Mouse (Mus musculus) left cerebral cortex, postnatal 25 days (tissue): Measurements from ENCODE around the gene Numb. TPM values are rescaled to one million over a fixed set of nuclear protein-coding genes. Genes with fewer than 3 reads are reported as not detected.

Source experiments
- DNase-seq, 2 experiments: peaks; one replicate each; pipeline ENCODE4 v3.0.0; 2022; ENCODE audit warnings: low spot score in 2 of 2, mixed read lengths in 1 of 2
- intact Hi-C: fragments of 180-260 bp; cut with DNase I; formaldehyde crosslinking; loops from one replicate; pipeline ENCODE4 v1.15.1; 2025
- total RNA-seq, 2 experiments: library from RNA; stranded (reverse); gene quantifications; 2 replicates each; pipeline ENCODE4 v1.2.3; 2021

Numb gene
- total RNA-seq, 2 experiments from 2014 or later: 68.3 to 74.5 TPM

DNA sequence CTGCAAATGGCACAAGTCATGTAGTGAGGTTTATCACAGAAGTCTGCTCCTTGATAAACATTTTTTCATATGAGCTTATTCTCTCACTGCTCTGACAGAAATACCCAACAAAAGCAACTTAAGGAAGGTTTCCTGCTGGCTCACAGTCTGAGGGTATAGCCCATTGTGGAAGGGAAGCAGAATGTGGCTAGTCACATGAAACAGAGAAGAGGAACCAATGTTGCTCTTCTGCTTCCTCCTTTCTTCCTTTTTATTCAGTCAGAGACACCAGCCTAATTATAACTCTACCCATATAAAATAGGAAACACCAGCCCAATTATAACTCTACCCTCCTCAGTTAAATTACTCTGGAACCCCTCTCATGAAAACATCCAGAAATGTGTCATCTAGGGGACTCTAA is 61.0 kb downstream of the Numb start:
- intact Hi-C loops: no loop called here
- DNase-seq: no peak

DNA sequence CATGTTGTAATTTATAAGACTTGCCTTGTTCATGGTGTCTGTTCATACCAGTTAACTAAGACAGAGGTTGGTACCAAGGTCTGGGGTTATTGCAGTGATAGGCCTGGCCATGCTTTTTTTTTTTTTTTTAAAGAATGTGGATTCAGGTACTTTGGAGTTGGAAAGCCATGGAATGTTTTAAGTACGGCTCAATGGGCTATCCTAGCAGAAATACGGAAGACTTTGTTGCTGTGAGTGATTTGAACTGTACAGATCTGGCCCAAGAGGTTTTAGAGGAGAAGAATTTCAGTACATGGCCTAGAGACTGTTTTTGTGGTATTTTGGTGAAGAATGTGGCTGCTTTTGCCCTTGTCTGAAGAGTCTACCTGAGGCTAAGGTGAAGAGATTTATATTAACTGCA is 63.7 kb downstream of the Numb start:
- intact Hi-C loops: no loop called here

DNA sequence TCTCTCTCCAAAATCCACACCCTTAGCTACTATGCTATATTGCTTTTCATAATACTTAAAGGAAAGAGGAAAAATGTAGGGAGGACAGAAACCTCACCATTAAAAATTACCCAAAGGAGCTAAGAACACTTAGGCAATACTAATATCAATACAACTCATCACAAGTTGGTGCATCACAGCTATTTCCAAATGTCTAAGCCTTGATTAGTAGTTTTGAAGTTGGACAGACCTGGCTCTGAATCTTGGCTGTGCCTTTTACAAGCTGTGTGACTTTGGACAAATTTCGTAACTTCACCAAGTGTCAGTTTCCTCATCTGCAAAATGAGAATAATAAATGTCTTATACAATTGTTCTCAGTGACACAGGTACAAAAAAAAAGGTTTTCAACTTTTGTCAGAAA is 66.5 kb downstream of the Numb start:
- DNase-seq: no peak
- intact Hi-C loops: no loop called here

More for the DNA sequence above, 63.7 kb downstream of the Numb start:
- no peak for DNase-seq

DNA sequence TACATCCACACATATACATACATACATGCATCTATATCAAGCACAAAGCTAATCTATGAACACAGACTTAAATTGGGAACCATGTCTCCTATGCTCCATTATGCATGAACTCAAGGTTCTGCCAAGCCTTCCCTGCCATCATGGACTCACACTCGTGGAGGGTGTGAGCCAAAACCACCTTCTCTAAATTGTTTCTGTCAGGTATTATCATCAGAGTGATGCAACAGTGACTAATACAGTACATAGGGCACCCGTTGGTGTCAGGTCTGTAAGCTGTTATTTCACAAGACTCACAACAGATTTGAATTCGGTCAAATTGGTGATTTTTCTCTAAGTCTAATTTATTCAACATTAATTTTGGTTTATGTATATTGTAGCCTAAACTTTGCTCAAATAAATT is 67.5 kb downstream of the Numb start:
- DNase-seq: no peak
- intact Hi-C loops: loop anchor here (5.0 kb wide), 1 partner anchor 68 kb away; the partner anchor contains the start of gene Numb

DNA sequence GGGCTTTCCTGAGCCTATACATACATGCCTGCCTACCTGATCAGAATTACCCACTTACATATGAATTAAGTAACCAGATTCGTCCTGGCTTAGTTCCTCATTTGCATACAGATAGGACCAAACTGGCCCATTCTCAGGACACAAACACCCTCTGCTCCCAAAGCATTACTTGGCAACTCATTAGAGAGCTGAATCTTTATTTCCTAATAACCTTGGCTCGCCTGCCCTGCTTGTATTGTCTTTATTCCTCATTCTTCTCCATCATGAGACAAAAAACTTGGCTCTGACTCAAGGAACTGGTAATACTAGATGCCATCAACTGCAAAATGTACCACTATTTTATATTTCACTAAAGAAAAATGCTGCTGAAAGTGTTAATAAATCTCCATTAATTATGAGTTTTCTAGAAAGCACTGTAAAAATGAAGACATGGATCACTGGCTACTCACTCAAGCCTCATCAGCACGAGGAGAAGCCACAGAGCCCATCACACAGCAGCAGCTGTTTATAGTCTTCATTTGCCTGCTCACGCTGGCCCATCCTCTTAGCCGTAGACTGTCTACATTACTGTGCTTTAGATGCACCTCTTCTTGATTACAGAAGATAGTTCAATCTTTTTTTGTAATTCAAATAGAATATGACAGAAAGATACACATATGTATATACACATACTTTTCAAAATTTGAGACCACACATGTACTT is 69.1 kb downstream of the Numb start:
- intact Hi-C loops: loop anchor here (5.0 kb wide), 1 partner anchor 70 kb away; the partner anchor contains the start of gene Numb
- no peak for DNase-seq

DNA sequence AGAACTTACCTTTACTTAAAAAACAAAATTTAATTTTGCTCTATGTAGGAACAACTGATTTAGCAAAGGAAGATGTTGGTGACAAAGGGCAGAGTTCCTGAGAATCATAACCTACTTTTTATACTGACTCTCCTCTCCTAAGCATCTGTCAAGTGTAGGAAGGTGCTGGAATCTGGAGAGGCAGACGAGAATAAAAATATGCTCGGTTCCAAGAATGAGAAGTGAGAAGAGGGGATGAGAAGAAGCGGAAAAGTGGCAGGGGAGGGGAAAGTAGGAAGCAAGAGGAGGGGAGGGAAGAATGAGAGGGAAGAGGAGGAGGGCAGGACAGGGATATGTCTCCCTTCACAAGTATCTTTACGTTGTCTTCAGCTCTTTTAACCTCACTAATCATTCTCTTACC is 71.4 kb downstream of the Numb start:
- peak; percentile 23 to 88 for DNase-seq
- intact Hi-C loops: loop anchor here (5.0 kb wide), 1 partner anchor 72 kb away; the partner anchor contains the start of gene Numb

DNA sequence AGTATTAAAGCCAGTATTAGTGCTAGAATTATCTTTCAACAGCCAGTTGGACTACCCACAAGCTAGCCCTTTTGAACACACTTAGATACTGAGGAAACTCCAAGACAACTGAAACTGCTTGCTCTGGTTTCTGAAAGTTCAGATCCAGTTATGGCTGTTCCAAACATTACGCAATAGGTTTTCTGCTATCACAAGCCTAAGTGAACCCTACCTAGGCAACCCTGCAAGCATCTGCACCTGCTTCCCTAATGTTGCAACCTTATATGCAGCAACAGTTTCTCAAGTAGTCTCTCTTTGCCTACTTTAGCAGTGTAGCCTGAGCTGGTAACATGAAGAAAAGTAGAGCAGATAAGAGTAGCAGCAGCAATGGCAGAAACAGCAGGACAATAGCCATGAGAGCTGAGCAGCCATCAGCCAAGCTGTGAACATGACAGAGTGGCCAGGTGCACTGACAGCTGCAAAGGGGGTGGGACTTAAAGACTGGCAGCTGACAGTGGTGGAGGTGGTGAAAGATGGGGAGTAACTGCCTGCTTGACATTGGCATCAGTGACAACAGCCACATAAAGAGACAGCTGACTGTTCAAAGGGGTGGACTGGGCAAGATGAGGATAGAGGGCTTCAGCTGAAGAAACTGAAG is 73.0 kb downstream of the Numb start:
- intact Hi-C loops: no loop called here
- no peak for DNase-seq

DNA sequence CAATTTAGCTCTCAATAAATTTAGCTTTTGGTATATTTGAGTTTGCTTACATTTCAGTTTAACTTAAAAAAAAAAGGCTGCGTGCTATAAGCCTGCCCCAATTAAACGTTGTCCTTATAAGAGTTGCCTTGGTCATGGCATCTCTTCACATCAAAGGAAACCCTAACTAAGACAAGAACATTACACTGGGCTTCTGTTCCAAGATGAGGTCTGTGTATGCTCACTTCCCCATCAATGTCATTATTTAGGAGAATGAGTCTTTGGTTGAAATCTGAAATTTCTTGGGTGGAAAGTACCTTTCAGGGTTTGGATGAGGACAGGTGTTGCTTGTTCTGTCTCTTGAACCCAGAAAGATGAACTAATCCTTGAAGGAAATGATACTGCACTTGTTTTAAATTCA is 73.9 kb downstream of the Numb start:
- intact Hi-C loops: no loop called here
- no peak for DNase-seq

DNA sequence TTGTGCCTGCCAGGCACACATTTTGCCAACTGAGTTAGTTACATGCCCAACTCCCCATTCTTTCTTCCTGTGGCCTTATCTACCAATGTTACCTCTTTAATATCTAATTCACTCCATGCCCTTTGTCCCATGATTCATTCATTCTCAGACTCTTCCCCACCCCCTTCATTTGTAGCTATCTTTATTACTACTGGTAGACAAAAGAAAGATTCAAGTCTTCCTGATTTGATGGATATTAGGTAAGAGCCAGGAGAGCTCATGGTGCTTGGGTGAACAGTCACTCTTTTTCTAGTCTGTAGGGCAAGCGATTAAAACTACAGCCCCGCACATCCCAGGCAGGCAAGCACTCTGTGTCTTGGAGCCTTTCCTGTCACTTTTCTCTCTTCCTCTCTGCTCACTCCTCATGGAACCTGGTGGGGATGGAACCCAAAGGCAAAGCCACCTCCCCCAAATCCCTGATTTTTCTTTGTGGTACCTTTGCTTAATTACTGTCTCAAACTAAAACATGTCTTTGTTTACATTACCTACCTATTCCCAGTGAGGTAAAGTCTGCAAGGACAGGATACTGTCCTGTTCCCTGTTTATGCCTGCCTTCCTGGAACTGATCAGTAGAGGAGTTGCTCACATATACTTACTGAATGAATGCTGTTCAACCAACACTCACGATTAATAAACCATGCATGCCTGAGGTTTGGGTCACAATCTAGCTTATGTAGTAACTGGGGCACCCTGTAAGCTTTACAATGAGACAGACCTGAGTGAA is 78.9 kb downstream of the Numb start:
- intact Hi-C loops: no loop called here
- DNase-seq: no peak

DNA sequence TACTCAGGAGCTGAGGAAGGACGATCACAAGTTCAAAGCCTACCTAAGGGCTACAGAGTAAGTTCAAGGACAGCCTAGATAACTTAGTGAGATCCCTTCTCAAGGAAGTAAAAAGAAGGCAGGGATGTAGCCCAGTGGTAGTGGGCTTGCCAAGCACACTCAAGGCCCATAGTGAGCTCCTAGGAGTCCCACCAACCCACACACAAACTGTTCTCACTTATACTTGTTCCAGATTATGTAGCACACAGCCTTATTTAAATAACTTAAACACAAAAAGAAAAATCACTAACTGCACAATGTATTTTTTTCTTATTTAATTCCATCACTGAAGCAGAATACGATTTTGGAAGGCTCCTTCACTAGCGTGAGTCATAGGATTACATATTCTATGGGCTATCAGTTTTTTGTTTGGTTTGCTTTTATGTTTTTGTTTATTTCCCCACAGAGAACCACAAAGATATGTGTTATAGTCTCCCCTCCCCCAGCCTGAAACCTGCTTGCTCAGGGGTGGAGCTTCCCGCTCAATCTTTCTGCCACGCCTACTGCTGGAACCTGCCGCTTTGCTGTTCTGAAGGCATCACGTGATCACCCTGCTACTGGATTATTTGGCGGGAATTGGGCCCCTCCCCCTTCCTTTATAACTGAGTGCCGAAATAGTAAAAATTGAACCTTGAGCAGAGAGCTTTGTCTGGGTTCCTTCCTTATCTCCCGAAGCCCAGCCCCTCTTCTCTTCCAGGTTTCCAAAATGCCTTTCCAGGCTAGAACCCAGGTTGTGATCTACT is 80.1 kb downstream of the Numb start:
- intact Hi-C loops: no loop called here
- peak in 1 of 2 experiments; percentile 73 for DNase-seq

DNA sequence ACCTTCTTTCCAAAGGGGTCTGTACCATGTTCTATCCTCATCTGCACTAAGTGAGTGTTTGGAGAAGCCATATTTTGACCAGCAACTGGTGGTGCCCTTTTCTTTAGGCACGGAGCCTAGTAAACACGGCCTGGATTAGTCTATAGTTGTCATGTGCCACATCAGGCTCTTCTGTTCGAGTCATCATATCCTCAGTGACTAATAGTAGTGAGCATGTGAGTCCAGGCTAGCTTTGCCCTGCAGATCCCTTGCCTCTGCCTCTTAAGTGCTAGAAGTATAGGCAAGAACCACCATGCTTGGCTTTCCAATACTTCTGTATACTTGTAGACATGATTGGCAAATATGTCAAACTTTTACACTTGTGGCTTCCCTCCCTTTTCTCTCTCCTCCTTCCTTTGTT is 87.8 kb downstream of the Numb start:
- intact Hi-C loops: no loop called here
- no peak for DNase-seq

DNA sequence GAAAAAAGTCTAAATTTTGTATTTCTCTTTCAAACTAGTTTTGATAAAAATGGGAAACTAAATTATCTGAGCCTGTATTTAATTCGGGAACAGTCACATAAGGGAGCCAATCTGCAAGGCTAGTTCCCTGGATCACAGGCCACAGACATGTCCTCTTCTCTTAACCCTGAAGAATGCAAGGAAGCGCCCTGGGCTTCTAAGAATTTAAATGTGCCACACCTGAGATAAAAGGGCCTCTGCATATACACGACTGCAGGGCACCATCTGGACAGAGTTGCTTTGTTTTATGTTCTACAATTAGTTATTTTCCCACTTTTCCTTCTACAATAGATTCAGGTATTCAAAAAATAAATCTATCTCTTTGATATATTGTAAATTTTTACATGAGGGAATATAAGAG is 91.3 kb downstream of the Numb start:
- DNase-seq: no peak
- intact Hi-C loops: no loop called here

DNA sequence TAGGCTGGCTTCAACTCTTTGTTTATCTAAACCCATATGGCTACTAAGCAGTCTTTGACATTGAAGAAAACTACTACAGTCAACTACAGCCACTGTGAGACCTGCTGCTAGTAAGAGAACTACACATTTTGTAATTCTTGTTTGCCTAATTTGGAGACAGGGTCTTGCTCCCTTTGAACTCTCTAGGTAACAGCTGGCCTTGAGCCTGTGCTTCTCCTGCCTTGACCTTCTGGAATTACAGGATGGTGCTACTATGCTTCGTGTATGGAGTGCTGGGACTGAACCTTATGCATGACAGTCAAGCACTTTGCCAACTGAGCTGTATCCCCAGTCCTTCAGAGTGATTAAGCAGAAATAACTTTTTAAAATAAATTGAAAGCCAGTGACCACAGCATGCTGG is 105.1 kb downstream of the Numb start:
- DNase-seq: no peak
- intact Hi-C loops: no loop called here

DNA sequence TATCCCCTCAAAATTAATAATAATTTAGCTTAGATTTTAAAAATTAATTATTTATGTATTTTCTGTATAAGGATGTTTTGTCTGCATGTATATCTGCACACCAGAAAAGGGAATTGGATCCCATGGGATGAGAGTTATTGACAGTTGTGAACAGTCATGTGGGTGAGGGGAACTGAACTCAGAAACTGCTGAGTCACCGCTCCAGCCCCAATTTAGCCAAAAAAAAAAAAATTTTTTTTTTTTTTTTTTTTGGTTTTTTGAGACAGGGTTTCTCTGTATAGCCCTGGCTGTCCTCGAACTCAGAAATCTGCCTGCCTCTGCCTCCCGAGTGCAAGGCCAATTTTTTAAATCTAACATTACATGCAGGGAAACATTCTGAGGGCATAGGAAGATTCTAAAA is 109.8 kb downstream of the Numb start:
- no peak for DNase-seq
- intact Hi-C loops: no loop called here

DNA sequence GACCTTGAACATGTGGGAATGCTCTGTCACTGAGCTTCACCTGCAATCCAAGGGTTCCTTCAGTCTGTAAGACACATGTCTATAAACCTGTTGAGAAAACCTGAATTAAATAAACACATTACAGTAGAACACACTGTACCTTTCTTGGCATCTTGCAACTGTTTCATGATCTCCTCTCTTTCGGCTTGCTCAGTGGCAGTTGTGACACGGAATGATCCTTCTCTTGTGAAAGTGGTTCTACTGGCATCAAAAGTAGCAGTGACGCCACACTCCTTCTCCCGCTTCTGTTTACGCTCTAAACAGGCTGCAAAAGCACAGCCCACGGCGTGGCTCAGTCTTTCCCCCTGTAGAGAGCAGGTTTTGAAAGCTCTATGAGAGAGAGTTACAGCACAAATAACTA is 118.1 kb downstream of the Numb start:
- DNase-seq: no peak
- intact Hi-C loops: loop anchor here (5.0 kb wide), 1 partner anchor 91 kb away; no protein-coding TSS in a partner anchor

DNA sequence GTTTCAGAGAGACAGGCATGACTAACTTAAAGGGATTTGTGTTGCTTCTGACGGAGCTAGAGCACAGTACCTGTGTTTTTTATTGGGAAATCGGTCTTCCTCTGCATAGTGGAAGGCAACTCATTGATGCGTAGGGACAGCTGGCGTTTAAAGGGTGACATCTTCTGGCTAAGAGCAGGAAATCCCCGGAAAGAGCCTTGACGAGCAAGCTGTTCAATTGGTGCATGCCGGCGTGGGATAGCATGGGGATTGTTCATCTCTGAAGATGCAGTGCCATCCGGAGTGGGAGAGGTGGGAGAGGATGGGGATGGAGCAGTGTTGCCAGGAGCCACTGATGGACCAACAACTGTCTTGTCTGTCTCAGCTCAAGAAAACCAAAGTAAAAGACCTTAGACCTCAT is 120.8 kb downstream of the Numb start:
- peak; percentile 32 to 74 for DNase-seq
- intact Hi-C loops: loop anchor here (5.0 kb wide), 1 partner anchor 89 kb away; no protein-coding TSS in a partner anchor

DNA sequence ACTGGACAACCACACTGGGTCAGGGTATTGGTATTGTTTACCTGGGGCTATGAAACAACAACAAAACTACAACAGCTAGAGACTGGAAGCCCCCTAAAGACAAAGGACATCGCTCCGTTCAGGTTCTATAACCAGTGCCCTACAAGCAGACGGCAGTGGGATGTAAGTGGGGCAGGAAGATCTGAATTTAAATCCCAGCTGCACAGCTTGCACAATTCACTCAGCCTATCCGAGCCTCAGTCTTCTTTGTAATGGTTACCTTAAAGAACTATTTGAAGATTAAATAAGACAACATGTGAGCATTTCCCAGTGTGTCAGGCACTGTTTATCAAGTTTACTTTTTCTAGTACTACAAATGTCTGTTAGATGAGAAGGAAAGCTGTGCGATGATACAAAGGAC is 123.4 kb downstream of the Numb start:
- intact Hi-C loops: no loop called here
- DNase-seq: peak in 1 of 2 experiments; percentile 36

DNA sequence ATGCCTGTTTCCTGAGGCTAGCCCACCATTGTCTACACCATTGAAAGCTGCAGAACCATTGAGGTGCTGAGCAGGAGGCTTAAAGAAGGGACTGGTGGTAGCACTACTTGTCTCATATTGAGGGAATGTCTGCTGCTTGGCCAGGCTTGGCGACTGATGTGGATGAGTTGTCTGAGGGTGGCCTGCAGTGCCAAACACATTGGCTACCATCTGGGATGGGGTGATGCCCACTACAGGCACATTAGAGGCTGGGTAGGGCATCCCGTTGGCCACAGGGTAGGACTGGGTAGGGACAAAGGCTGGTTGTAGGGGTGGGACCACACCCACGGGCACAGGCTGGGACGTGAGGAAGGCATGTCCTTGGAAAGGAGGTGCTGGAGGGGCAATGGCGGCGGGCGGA is 126.1 kb downstream of the Numb start:
- no peak for DNase-seq
- intact Hi-C loops: no loop called here

DNA sequence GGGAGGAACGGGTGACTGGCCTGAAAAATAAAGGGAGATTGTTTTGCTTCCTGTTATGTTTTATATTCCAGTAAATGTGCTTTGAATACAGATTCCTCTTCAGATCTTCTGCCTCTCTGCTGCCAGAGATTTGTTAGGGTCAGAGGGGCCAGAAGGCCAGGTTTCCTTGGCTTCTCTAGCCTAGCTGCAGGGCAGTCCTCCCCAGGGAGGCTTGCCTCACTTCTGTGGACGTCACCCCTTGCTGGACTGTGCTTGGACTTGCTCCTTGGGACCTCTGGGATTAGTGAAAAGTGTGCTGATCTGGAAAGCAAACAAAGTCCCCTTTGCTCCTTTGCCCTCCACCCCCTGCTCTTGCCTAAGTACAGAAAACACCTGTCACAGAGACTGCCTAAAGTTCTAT is 126.7 kb downstream of the Numb start:
- intact Hi-C loops: no loop called here

More for the DNA sequence above, 126.7 kb downstream of the Numb start:
- DNase-seq: no peak
